Mouse (Mus musculus): ENCODE results near the gene Ncoa1. TPM values are rescaled to one million over a fixed set of nuclear protein-coding genes. Genes with fewer than 3 reads are reported as not detected.
"Not testable (repeated sequence)": the region's sequence is repeated elsewhere in the genome, so short reads cannot be mapped to it uniquely, and the experiment has no call there.

Gene Ncoa1
- polyA plus RNA-seq, 1 experiment from 2014 or later = 10.4 TPM

GRCm38 (mm10) chr12:4374816-4375493, 102.0 kb downstream of the Ncoa1 start:
- Histone ChIP-seq H3K4me1 (ENCODE audit: control insufficient read depth, insufficient read depth, low read length) (no peaks in the 10 kb centered on the region), H3K4me3 (ENCODE audit: low read depth, low read length) (no peak overlapping the region), H3K9ac (replicated peaks; ENCODE audit: low read depth, low read length) (no peak overlapping the region), H3K4me2 (replicated peaks; ENCODE audit: low read depth, low read length) (no peak overlapping the region), H3K27me3 (ENCODE audit: control insufficient read depth, insufficient read depth, low read length) (no peaks in the 10 kb centered on the region), H3K9me3 (ENCODE audit: control insufficient read depth, low read depth, low read length) (no peaks in the 10 kb centered on the region), H3K27ac (ENCODE audit: low read length) (no peak overlapping the region), H3K36me3 (ENCODE audit: control insufficient read depth, insufficient read depth, low read length) (no peaks in the 10 kb centered on the region)
- ATAC-seq (ENCODE audit: insufficient number of reproducible peaks, insufficient read depth, low FRiP score, low read depth) = no peak
- WGBS = 87% methylated on average over 6 of the region's 6 CpGs

GRCm38 (mm10) chr12:4371406-4371805, 105.6 kb downstream of the Ncoa1 start:
- no peak overlapping the region for H3K4me2 ChIP-seq (replicated peaks; ENCODE audit: low read depth, low read length)
- H3K4me3 ChIP-seq (ENCODE audit: low read depth, low read length) = no peak overlapping the region
- WGBS = 70% methylated on average over 1 of the region's 1 CpGs
- H3K36me3 ChIP-seq (ENCODE audit: control insufficient read depth, insufficient read depth, low read length) = no peaks in the 10 kb centered on the region
- H3K27me3 ChIP-seq (ENCODE audit: control insufficient read depth, insufficient read depth, low read length) = no peaks in the 10 kb centered on the region
- no peak overlapping the region for H3K9ac ChIP-seq (replicated peaks; ENCODE audit: low read depth, low read length)
- H3K4me1 ChIP-seq (ENCODE audit: control insufficient read depth, insufficient read depth, low read length) = no peaks in the 10 kb centered on the region
- ATAC-seq (ENCODE audit: insufficient number of reproducible peaks, insufficient read depth, low FRiP score, low read depth) = no peak
- H3K27ac ChIP-seq (ENCODE audit: low read length) = no peak overlapping the region
- no peaks in the 10 kb centered on the region for H3K9me3 ChIP-seq (ENCODE audit: control insufficient read depth, low read depth, low read length)

GRCm38 (mm10) chr12:4365951-4366350, 111.0 kb downstream of the Ncoa1 start:
- Histone ChIP-seq H3K4me1 (ENCODE audit: control insufficient read depth, insufficient read depth, low read length) (no peaks in the 10 kb centered on the region), H3K9me3 (ENCODE audit: control insufficient read depth, low read depth, low read length) (no peaks in the 10 kb centered on the region), H3K9ac (replicated peaks; ENCODE audit: low read depth, low read length) (no peak overlapping the region), H3K4me3 (ENCODE audit: low read depth, low read length) (no peak overlapping the region), H3K27me3 (ENCODE audit: control insufficient read depth, insufficient read depth, low read length) (no peaks in the 10 kb centered on the region), H3K4me2 (replicated peaks; ENCODE audit: low read depth, low read length) (no peak overlapping the region), H3K27ac (ENCODE audit: low read length) (no peak overlapping the region), H3K36me3 (ENCODE audit: control insufficient read depth, insufficient read depth, low read length) (no peaks in the 10 kb centered on the region)
- no peak for ATAC-seq (ENCODE audit: insufficient number of reproducible peaks, insufficient read depth, low FRiP score, low read depth)
- 83% methylated on average over 1 of the region's 1 CpGs for WGBS

GRCm38 (mm10) chr12:4359475-4359874, 117.5 kb downstream of the Ncoa1 start:
- no peak for ATAC-seq (ENCODE audit: insufficient number of reproducible peaks, insufficient read depth, low FRiP score, low read depth)
- H3K4me2 ChIP-seq (replicated peaks; ENCODE audit: low read depth, low read length) = no peak overlapping the region
- H3K27ac ChIP-seq (ENCODE audit: low read length) = no peak overlapping the region
- WGBS = 33% methylated on average over 1 of the region's 1 CpGs
- no peaks in the 10 kb centered on the region for H3K36me3 ChIP-seq (ENCODE audit: control insufficient read depth, insufficient read depth, low read length)
- no peaks in the 10 kb centered on the region for H3K4me1 ChIP-seq (ENCODE audit: control insufficient read depth, insufficient read depth, low read length)
- H3K9ac ChIP-seq (replicated peaks; ENCODE audit: low read depth, low read length) = no peak overlapping the region
- no peaks in the 10 kb centered on the region for H3K27me3 ChIP-seq (ENCODE audit: control insufficient read depth, insufficient read depth, low read length)
- no peaks in the 10 kb centered on the region for H3K9me3 ChIP-seq (ENCODE audit: control insufficient read depth, low read depth, low read length)
- H3K4me3 ChIP-seq (ENCODE audit: low read depth, low read length) = no peak overlapping the region

GRCm38 (mm10) chr12:4358653-4359052, 118.3 kb downstream of the Ncoa1 start:
- H3K4me3 ChIP-seq (ENCODE audit: low read depth, low read length); ATAC-seq (ENCODE audit: insufficient number of reproducible peaks, insufficient read depth, low FRiP score, low read depth); H3K27me3 ChIP-seq (ENCODE audit: control insufficient read depth, insufficient read depth, low read length); H3K36me3 ChIP-seq (ENCODE audit: control insufficient read depth, insufficient read depth, low read length); H3K27ac ChIP-seq (ENCODE audit: low read length); H3K9ac ChIP-seq (replicated peaks; ENCODE audit: low read depth, low read length); H3K4me1 ChIP-seq (ENCODE audit: control insufficient read depth, insufficient read depth, low read length); H3K4me2 ChIP-seq (replicated peaks; ENCODE audit: low read depth, low read length); H3K9me3 ChIP-seq (ENCODE audit: control insufficient read depth, low read depth, low read length): not testable (repeated sequence)
- WGBS = 84% methylated on average over 2 of the region's 2 CpGs

GRCm38 (mm10) chr12:4358100-4358499, 118.9 kb downstream of the Ncoa1 start:
- no peaks in the 10 kb centered on the region for H3K9me3 ChIP-seq (ENCODE audit: control insufficient read depth, low read depth, low read length)
- no peak overlapping the region for H3K27ac ChIP-seq (ENCODE audit: low read length)
- no peak overlapping the region for H3K4me2 ChIP-seq (replicated peaks; ENCODE audit: low read depth, low read length)
- 96% methylated on average over 4 of the region's 4 CpGs for WGBS
- no peaks in the 10 kb centered on the region for H3K4me1 ChIP-seq (ENCODE audit: control insufficient read depth, insufficient read depth, low read length)
- no peak for ATAC-seq (ENCODE audit: insufficient number of reproducible peaks, insufficient read depth, low FRiP score, low read depth)
- H3K36me3 ChIP-seq (ENCODE audit: control insufficient read depth, insufficient read depth, low read length) = no peaks in the 10 kb centered on the region
- H3K4me3 ChIP-seq (ENCODE audit: low read depth, low read length) = no peak overlapping the region
- no peak overlapping the region for H3K9ac ChIP-seq (replicated peaks; ENCODE audit: low read depth, low read length)
- H3K27me3 ChIP-seq (ENCODE audit: control insufficient read depth, insufficient read depth, low read length) = no peaks in the 10 kb centered on the region

GRCm38 (mm10) chr12:4356834-4357445, 120.0 kb downstream of the Ncoa1 start:
- Histone ChIP-seq H3K4me1 (ENCODE audit: control insufficient read depth, insufficient read depth, low read length) (no peaks in the 10 kb centered on the region), H3K9me3 (ENCODE audit: control insufficient read depth, low read depth, low read length) (no peaks in the 10 kb centered on the region), H3K9ac (replicated peaks; ENCODE audit: low read depth, low read length) (no peak overlapping the region), H3K4me3 (ENCODE audit: low read depth, low read length) (no peak overlapping the region), H3K27me3 (ENCODE audit: control insufficient read depth, insufficient read depth, low read length) (no peaks in the 10 kb centered on the region), H3K27ac (ENCODE audit: low read length) (no peak overlapping the region), H3K36me3 (ENCODE audit: control insufficient read depth, insufficient read depth, low read length) (no peaks in the 10 kb centered on the region), H3K4me2 (replicated peaks; ENCODE audit: low read depth, low read length) (no peak overlapping the region)
- WGBS = 81% methylated on average over 5 of the region's 5 CpGs
- no peak for ATAC-seq (ENCODE audit: insufficient number of reproducible peaks, insufficient read depth, low FRiP score, low read depth)

GRCm38 (mm10) chr12:4355019-4355730, 121.8 kb downstream of the Ncoa1 start:
- no peaks in the 10 kb centered on the region for H3K9me3 ChIP-seq (ENCODE audit: control insufficient read depth, low read depth, low read length)
- no peak overlapping the region for H3K4me2 ChIP-seq (replicated peaks; ENCODE audit: low read depth, low read length)
- no peak overlapping the region for H3K9ac ChIP-seq (replicated peaks; ENCODE audit: low read depth, low read length)
- no peaks in the 10 kb centered on the region for H3K27me3 ChIP-seq (ENCODE audit: control insufficient read depth, insufficient read depth, low read length)
- 67% methylated on average over 2 of the region's 2 CpGs for WGBS
- no peak overlapping the region for H3K27ac ChIP-seq (ENCODE audit: low read length)
- H3K36me3 ChIP-seq (ENCODE audit: control insufficient read depth, insufficient read depth, low read length) = no peaks in the 10 kb centered on the region
- no peak overlapping the region for H3K4me3 ChIP-seq (ENCODE audit: low read depth, low read length)
- no peak for ATAC-seq (ENCODE audit: insufficient number of reproducible peaks, insufficient read depth, low FRiP score, low read depth)
- H3K4me1 ChIP-seq (ENCODE audit: control insufficient read depth, insufficient read depth, low read length) = no peaks in the 10 kb centered on the region
